Mouse (Mus musculus): ENCODE data around the gene Rnf169.

DNA sequence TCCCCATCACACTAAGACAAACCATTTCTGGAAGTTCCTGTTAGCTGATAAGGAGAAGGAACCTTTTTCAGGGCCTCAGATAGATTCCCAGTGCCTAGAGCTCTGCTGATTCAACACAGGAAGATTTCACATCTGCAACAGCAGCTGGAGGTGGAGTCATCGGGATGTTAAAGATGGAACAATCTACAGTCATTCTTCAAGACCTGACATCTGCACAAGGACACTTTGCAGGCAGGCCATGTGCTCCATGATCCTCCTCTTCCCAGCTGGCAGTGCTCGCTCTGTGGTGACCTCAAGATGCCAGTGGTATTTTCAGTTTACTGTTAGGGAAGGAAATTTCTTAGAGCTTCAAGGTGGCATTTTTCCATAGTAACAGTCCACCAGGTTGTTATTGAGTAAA lies 87.9 kb downstream of the Rnf169 start:
- TF ChIP-seq CTCF (IDR thresholded peaks at IDR 0.05; ENCODE audit: low read depth), result no peak
- TF ChIP-seq EP300 (optimal IDR thresholded peaks at IDR 0.05), result no peak

All from stomach, postnatal 0 days (tissue).